18 mouse cellular contexts compared by ENCODE assay signal in genomic region chr6:34517750-34518149, GRCm38 (mm10). TPM values are rescaled to one million over a fixed set of nuclear protein-coding genes. Genes with fewer than 3 reads are reported as not detected.
DNase-seq lines count a peak whose midpoint lies in the region; ATAC-seq and TF ChIP-seq lines count a peak whose summit lies in the region.
"Had no signal": no experiment of that assay in that cellular context is flagged by ENCODE, and none has a peak within 500 bp of the region (broad histone marks: within the 10 kb centered on the region; RNA-seq: fewer than 3 reads in every experiment).

No protein-coding gene starts in this region.

- H3K27me3 ChIP-seq in G1E (ENCODE audit: insufficient read depth, low read length), result peaks cover 42% of the 10 kb centered on the region
- H3K27me3 ChIP-seq in liver, embryonic 16.5 days (ENCODE audit: control insufficient read depth, insufficient read depth, low read depth, low read length), result no peaks in the 10 kb centered on the region
- H3K27me3 ChIP-seq in kidney, embryonic 15.5 days, result no peaks in the 10 kb centered on the region
- H3K27me3 ChIP-seq: forebrain, embryonic 12.5 days; hindbrain, embryonic 15.5 days; limb, embryonic 13.5 days; midbrain, embryonic 13.5 days had no signal

- peak overlapping the region; percentile 28; the same call in 1 of the 2 replicates for H3K9ac ChIP-seq in liver, embryonic 16.5 days (ENCODE audit: low read depth, low read length)
- H3K9ac ChIP-seq in kidney, embryonic 15.5 days, result no peak overlapping the region
- H3K9ac ChIP-seq: forebrain, embryonic 12.5 days; hindbrain, embryonic 15.5 days; limb, embryonic 13.5 days; midbrain, embryonic 13.5 days had no signal

- TF ChIP-seq CTCF in G1E (IDR thresholded peaks at IDR 0.05; ENCODE audit: low read depth, low read length), result no peak

- peak overlapping the region; percentile 8; the same call in 1 of the 2 replicates for H3K4me3 ChIP-seq in G1E (ENCODE audit: low read depth, low read length)
- no peak overlapping the region for H3K4me3 ChIP-seq in liver, embryonic 16.5 days (ENCODE audit: low read depth, low read length)
- H3K4me3 ChIP-seq in kidney, embryonic 15.5 days (replicated peaks), result no peak overlapping the region
- H3K4me3 ChIP-seq: forebrain, embryonic 12.5 days; hindbrain, embryonic 15.5 days; limb, embryonic 13.5 days; midbrain, embryonic 13.5 days had no signal

- intact Hi-C loops in left cerebral cortex, postnatal 25 days (cut with DNase I), result no loop called here

- H3K27ac ChIP-seq in liver, embryonic 16.5 days (ENCODE audit: low read length), result peak overlapping the region; percentile 47; the same call in 1 of the 2 replicates
- no peak overlapping the region for H3K27ac ChIP-seq in kidney, embryonic 15.5 days
- H3K27ac ChIP-seq: forebrain, embryonic 12.5 days; hindbrain, embryonic 15.5 days; limb, embryonic 13.5 days; midbrain, embryonic 13.5 days had no signal

- H3K4me1 ChIP-seq in G1E (ENCODE audit: insufficient read depth, low read depth, low read length), result peaks cover 20% of the 10 kb centered on the region
- H3K4me1 ChIP-seq in liver, embryonic 16.5 days (ENCODE audit: control insufficient read depth, low read depth, low read length), result peaks cover 31% of the 10 kb centered on the region
- H3K4me1 ChIP-seq in kidney, embryonic 15.5 days, result peaks cover 8% of the 10 kb centered on the region; the same call in 1 of the 2 replicates
- H3K4me1 ChIP-seq: forebrain, embryonic 12.5 days; midbrain, embryonic 13.5 days had no signal

- H3K9me3 ChIP-seq in G1E (replicated peaks), result no peaks in the 10 kb centered on the region
- H3K9me3 ChIP-seq in liver, embryonic 16.5 days (replicated peaks; ENCODE audit: control insufficient read depth, low read length), result no peaks in the 10 kb centered on the region
- H3K9me3 ChIP-seq in kidney, embryonic 15.5 days (replicated peaks), result no peaks in the 10 kb centered on the region
- H3K9me3 ChIP-seq: forebrain, embryonic 12.5 days; hindbrain, embryonic 15.5 days; limb, embryonic 13.5 days; midbrain, embryonic 13.5 days had no signal

- DNase-seq in 416B (ENCODE audit: low read depth) (peak; percentile 12), G1E (ENCODE audit: low spot score) (no peak)
- DNase-seq in cerebellum, adult 11 months, result no peak
- DNase-seq in left cerebral cortex, postnatal 25 days (ENCODE audit: low spot score in 2 of 2), result no peak
- DNase-seq: adrenal gland, postnatal 25 days; cerebellum, postnatal 10 days; kidney, postnatal 25 days; lung, postnatal 10 days; thymus, adult 2 months had no signal

- H3K4me2 ChIP-seq in liver, embryonic 16.5 days (ENCODE audit: low read depth, low read length), result peak overlapping the region; percentile 61
- H3K4me2 ChIP-seq in kidney, embryonic 15.5 days, result no peak overlapping the region
- H3K4me2 ChIP-seq: forebrain, embryonic 12.5 days; hindbrain, embryonic 15.5 days; limb, embryonic 13.5 days; midbrain, embryonic 13.5 days had no signal

- 22% methylated on average over 5 of the region's 5 CpGs for WGBS in liver, embryonic 16.5 days (ENCODE audit: insufficient replicate concordance)
- WGBS in kidney, embryonic 15.5 days, result 78% methylated on average over 5 of the region's 5 CpGs

- ATAC-seq in G1E (ENCODE audit: extremely low read depth, insufficient number of reproducible peaks, low FRiP score, poor library complexity, severe bottlenecking), result peak; percentile 22; the same call in 1 of the 2 replicates
- ATAC-seq in erythroid progenitor cell, adult 5-6 weeks (replicated peaks; ENCODE audit: low FRiP score, poor library complexity, severe bottlenecking), result peak; percentile 76
- peak; percentile 90 for ATAC-seq in liver, embryonic 16.5 days (ENCODE audit: low read depth)
- no peak for ATAC-seq in kidney, embryonic 15.5 days (replicated peaks; ENCODE audit: low FRiP score)
- ATAC-seq: activated CD4-positive, CD25-positive, alpha-beta regulatory T cell, adult 4 months; intestine, postnatal 0 days; midbrain, embryonic 13.5 days had no signal

- H3K36me3 ChIP-seq in G1E (replicated peaks), result no peaks in the 10 kb centered on the region
- H3K36me3 ChIP-seq in liver, embryonic 16.5 days (ENCODE audit: control insufficient read depth, insufficient read depth), result no peaks in the 10 kb centered on the region
- no peaks in the 10 kb centered on the region for H3K36me3 ChIP-seq in kidney, embryonic 15.5 days
- H3K36me3 ChIP-seq: forebrain, embryonic 12.5 days; hindbrain, embryonic 15.5 days; limb, embryonic 13.5 days; midbrain, embryonic 13.5 days had no signal

RNA-seq across cellular contexts. Expression of gene Bpgm, which starts 41.7 kb away (rescaled TPM):
- 10.4 and 14.5 TPM in 2 replicates for total RNA-seq in G1E (2014; fragmentation: Nextera tagmentation)
- total RNA-seq in G1E (2017), result 26.5 and 28.6 TPM in 2 replicates
- polyA plus RNA-seq in G1E (2012), result 1.4 and 4.9 TPM in 2 replicates
- 61.6 and 83.8 TPM in 2 replicates for total RNA-seq in erythroid progenitor cell, adult 5-6 weeks (2015; ENCODE audit: low replicate concordance)
- total RNA-seq in erythroid progenitor cell, adult 5-6 weeks (2017; ENCODE audit: low replicate concordance), result 139 and 182 TPM in 2 replicates
- polyA plus RNA-seq in liver, embryonic 16.5 days (2015; fragmentation: Nextera tagmentation; extraction: Ambion mirVana), result 223 TPM in 2 replicates
- 10 to 100 TPM; 69.3 to 76.2 TPM for total RNA-seq in left cerebral cortex, postnatal 25 days (2021)
- polyA plus RNA-seq in kidney, embryonic 15.5 days (2015; fragmentation: Nextera tagmentation; extraction: Ambion mirVana), result 43.7 and 45.2 TPM in 2 replicates
